Mouse (Mus musculus) ES-E14 (cell line): ENCODE results near the gene Kank1.

Source experiments
- ZC3H11A ChIP-seq: IDR thresholded peaks from 2 replicates; pipeline ENCODE4 v1.6.1; 2012; ENCODE audit warnings: low read depth, mild to moderate bottlenecking, inconsistent platforms, low read length, borderline replicate concordance
- ZNF384 ChIP-seq: IDR thresholded peaks from 2 replicates; pipeline ENCODE4 v1.6.1; 2012; ENCODE audit warnings: low read depth, low read length, inconsistent platforms

DNA sequence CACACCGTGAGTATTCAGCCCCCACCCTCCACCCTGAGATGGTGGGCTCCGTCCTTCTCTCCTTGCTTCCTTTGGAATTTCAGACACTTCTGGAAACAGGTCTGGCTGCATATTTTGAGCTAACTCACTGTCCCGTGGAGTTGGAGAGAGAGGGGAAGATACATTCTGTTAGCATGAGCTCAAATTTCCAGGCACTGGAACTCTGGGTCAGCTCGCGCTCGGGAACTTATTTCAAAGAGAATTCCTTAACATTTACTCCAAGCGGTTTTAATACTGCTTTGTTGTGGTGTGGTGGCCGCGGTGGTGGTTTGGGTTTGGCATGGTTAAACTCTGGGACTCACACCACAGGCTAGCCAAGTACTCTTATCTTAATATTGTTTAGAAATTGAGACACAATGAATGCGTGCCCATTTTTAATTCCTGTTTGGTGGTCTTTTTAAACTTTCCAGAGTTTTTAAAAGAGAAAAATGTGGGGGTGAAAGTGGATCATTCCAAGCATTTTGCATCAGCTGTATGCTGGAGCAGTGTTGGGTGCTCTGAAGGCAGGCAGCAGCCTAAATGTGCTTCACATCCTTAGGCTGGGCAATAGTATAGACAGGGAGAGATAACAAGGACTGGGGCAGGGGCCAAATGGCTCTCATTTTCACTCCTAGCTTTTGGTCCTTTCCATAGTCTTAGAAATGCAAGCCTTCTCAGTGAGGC is 170.6 kb downstream of the Kank1 start:
- TF ChIP-seq ZC3H11A = no peak
- no peak for TF ChIP-seq ZNF384
